Mouse (Mus musculus) hindbrain, embryonic 11.5 days (tissue): ENCODE results near the gene Miip. TPM values are rescaled to one million over a fixed set of nuclear protein-coding genes. Genes with fewer than 3 reads are reported as not detected.
A peak's percentile ranks its signal among the peaks of the same experiment; 100 is the strongest.

ENCODE experiments used
- ATAC-seq: fragments of 200-750 bp; cut with Nextera tagmentation; 2 replicates; pipeline ENCODE4 v1.8.0; 2017; ENCODE audit warnings: mild to moderate bottlenecking, moderate TSS enrichment, moderate library complexity; ENCODE audit not compliant: low FRiP score
- DNase-seq: peaks from one replicate; pipeline ENCODE4 v3.0.0-alpha.2; 2015; ENCODE audit warnings: low spot score
- H3K27ac ChIP-seq: fragments of 300-500 bp; sonication (generic); 2 replicates; pipeline ENCODE4 v1.5.1; 2014; ENCODE audit warnings: mild to moderate bottlenecking, low read depth, low read length
- H3K27me3 ChIP-seq: fragments of 300-500 bp; sonication (generic); 2 replicates; pipeline ENCODE4 v1.6.1; 2014; ENCODE audit warnings: mild to moderate bottlenecking, low read length, moderate library complexity, mixed read lengths; ENCODE audit not compliant: control insufficient read depth, insufficient read depth
- H3K36me3 ChIP-seq: fragments of 300-500 bp; sonication (generic); 2 replicates; pipeline ENCODE4 v1.6.1; 2014; ENCODE audit warnings: mild to moderate bottlenecking, low read length, moderate library complexity, mixed read lengths; ENCODE audit not compliant: control insufficient read depth, insufficient read depth
- H3K4me1 ChIP-seq: fragments of 300-500 bp; sonication (generic); replicated peaks from 2 replicates; pipeline ENCODE4 v1.6.1; 2014; ENCODE audit warnings: low read length, mixed read lengths; ENCODE audit not compliant: control insufficient read depth, insufficient read depth
- H3K4me2 ChIP-seq: fragments of 300-500 bp; sonication (generic); replicated peaks from 2 replicates; pipeline ENCODE4 v1.6.1; 2014; ENCODE audit warnings: mild to moderate bottlenecking, low read depth, low read length
- H3K4me3 ChIP-seq: fragments of 300-500 bp; sonication (generic); 2 replicates; pipeline ENCODE4 v1.5.1; 2014; ENCODE audit warnings: low read depth, low read length
- H3K9ac ChIP-seq: fragments of 300-500 bp; sonication (generic); 2 replicates; pipeline ENCODE4 v1.6.1; 2014; ENCODE audit warnings: low read depth, low read length
- H3K9me3 ChIP-seq: fragments of 300-500 bp; sonication (generic); 2 replicates; pipeline ENCODE4 v1.6.1; 2016; ENCODE audit warnings: low read length; ENCODE audit not compliant: control insufficient read depth
- WGBS: fragments of 180-500 bp; shearing (Covaris S2); extraction: QIAGEN DNeasy Blood & Tissue Kit; methylation state at CpG from one replicate; pipeline ENCODE4 v1.1.7; 2014; 5-methylcytosine and 5-hydroxymethylcytosine counted together
- polyA plus RNA-seq: library from polyadenylated mRNA; unstranded; fragments of >200 nt; fragmentation: Nextera tagmentation; extraction: Ambion mirVana; gene quantifications from 2 replicates; pipeline ENCODE4 v1.2.1, GENCODE M21; 2014

Miip gene
- 32.9 and 36.7 TPM in 2 replicates for polyA plus RNA-seq

GRCm38 (mm10) chr4:147868450-147869031 is at the start of gene Miip, which contains the start of gene Fv1:
Gene Miip, minus strand, starts transcription at chr4:147868816.
Gene Fv1, plus strand, starts transcription at chr4:147868979.
- H3K9ac ChIP-seq: peak within 1 kb of the TSS; percentile 71
- peaks cover 8% of the 10 kb centered on the region for H3K36me3 ChIP-seq
- peak within 1 kb of the TSS; percentile 63 for H3K27ac ChIP-seq
- DNase-seq (peak; percentile 94), ATAC-seq (peak; percentile 99)
- WGBS: under 1% methylated on average over 30 of the region's 30 CpGs
- H3K4me1 ChIP-seq: peaks cover 7% of the 10 kb centered on the region
- no peaks in the 10 kb centered on the region for H3K27me3 ChIP-seq
- H3K9me3 ChIP-seq: no peaks in the 10 kb centered on the region
- peak within 1 kb of the TSS; percentile 73 for H3K4me2 ChIP-seq
- peak within 1 kb of the TSS; percentile 89 for H3K4me3 ChIP-seq

GRCm38 (mm10) chr4:147909486-147909885 is 40.9 kb upstream of the Miip start:
- WGBS: 91% methylated on average over 5 of the region's 5 CpGs
- H3K9me3 ChIP-seq: no peaks in the 10 kb centered on the region
- no peaks in the 10 kb centered on the region for H3K4me1 ChIP-seq
- H3K4me3 ChIP-seq: no peak overlapping the region
- no peaks in the 10 kb centered on the region for H3K27me3 ChIP-seq
- DNase-seq (no peak), ATAC-seq (no peak)
- no peak overlapping the region for H3K4me2 ChIP-seq
- no peaks in the 10 kb centered on the region for H3K36me3 ChIP-seq
- no peak overlapping the region for H3K27ac ChIP-seq
- H3K9ac ChIP-seq: no peak overlapping the region

DNA sequence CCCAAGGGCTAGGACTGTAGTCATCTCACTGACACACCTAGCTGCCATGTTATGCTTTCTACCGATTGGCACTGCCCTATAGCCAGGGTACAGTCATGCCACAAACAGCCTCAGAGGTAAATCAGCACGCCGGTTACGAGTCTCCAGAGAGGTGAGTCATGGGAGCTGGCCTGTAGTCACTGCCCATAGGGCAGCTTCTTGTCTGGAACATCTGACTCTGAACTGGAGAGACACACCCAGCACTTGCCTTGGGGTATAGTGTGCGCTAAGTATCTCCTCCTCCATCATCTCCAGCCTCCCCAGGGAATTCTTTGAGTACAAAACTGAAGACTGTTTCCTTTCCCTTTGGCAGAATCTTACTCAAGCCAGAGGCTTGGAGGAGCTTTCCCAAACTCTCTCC is 37.6 kb upstream of the Miip start:
- Histone ChIP-seq H3K9ac (no peak overlapping the region), H3K27ac (no peak overlapping the region), H3K4me2 (no peak overlapping the region), H3K9me3 (no peaks in the 10 kb centered on the region), H3K36me3 (no peaks in the 10 kb centered on the region), H3K4me3 (no peak overlapping the region), H3K4me1 (peaks cover 3% of the 10 kb centered on the region; the same call in 1 of the 2 replicates), H3K27me3 (no peaks in the 10 kb centered on the region)
- DNase-seq: no peak
- 85% methylated on average over 5 of the region's 5 CpGs for WGBS
- ATAC-seq: no peak

- DNase-seq (no peak), ATAC-seq (peak; percentile 36; the same call in 1 of the 2 replicates)
- H3K4me3 ChIP-seq: peak overlapping the region; percentile 81
- peaks cover 3% of the 10 kb centered on the region; the same call in 1 of the 2 replicates for H3K4me1 ChIP-seq
- WGBS: under 1% methylated on average over 8 of the region's 8 CpGs
- peak overlapping the region; percentile 89 for H3K9ac ChIP-seq
- no peak overlapping the region for H3K27ac ChIP-seq
- H3K9me3 ChIP-seq: no peaks in the 10 kb centered on the region
- H3K27me3 ChIP-seq: no peaks in the 10 kb centered on the region
- H3K4me2 ChIP-seq: peak overlapping the region; percentile 38
- no peaks in the 10 kb centered on the region for H3K36me3 ChIP-seq
These were observed 36.6 kb upstream of the Miip start for GRCm38 (mm10) chr4:147905090-147905659.

DNA sequence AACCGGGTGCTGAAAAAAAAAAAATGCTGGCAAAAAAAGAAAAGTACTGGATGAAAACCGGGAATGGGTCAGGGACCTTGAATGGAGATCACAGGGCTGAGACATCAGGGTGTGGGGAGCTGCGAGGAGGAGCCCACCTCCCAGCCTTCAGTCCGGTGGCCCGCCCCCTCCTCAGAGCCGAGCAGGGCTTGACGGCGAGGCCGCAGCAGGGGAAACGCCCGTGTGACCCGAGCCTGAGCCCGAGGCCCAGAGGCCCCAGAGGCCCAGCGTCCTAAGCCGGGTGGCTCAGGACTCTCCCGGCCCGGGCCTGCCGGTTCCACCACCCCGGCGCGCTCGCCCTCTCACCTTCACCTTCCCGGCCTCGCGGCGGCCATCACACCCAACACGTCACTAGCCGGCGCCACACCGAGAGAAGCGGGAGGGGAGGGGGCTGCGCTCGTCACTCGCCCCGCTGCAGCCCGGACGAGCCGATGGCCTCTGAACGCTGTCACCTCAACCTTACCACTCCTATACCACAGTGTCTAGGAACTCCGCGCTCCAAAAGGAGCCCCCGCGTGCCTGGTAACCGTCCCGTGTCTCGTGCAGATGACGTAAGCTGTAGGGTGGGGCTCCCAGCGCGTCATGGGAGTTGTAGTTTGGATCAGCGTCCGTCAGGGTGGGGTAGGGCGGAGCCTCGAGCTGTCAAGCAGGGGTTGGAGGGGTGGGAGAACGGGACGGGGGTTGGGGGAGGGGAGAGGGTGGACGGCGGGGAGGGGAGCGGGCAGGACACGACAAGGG is 35.9 kb upstream of the Miip start, which contains the start of gene Mfn2:
Gene Mfn2 (minus strand): TSS at position 392 of the 777 bp plus-strand sequence.
- peak within 1 kb of the TSS; percentile 79 for H3K27ac ChIP-seq
- no peaks in the 10 kb centered on the region for H3K27me3 ChIP-seq
- H3K4me2 ChIP-seq: peak within 1 kb of the TSS; percentile 60
- under 1% methylated on average over 52 of the region's 59 CpGs for WGBS
- ATAC-seq (peak; percentile 97), DNase-seq (peak; percentile 93)
- H3K4me3 ChIP-seq: peak within 1 kb of the TSS; percentile 81
- H3K9me3 ChIP-seq: no peaks in the 10 kb centered on the region
- H3K9ac ChIP-seq: peak within 1 kb of the TSS; percentile 89
- H3K36me3 ChIP-seq: 0 out of 2 replicates have a peak, but pooled peaks cover 3% of the 10 kb centered on the region
- H3K4me1 ChIP-seq: peaks cover 3% of the 10 kb centered on the region; the same call in 1 of the 2 replicates

DNA sequence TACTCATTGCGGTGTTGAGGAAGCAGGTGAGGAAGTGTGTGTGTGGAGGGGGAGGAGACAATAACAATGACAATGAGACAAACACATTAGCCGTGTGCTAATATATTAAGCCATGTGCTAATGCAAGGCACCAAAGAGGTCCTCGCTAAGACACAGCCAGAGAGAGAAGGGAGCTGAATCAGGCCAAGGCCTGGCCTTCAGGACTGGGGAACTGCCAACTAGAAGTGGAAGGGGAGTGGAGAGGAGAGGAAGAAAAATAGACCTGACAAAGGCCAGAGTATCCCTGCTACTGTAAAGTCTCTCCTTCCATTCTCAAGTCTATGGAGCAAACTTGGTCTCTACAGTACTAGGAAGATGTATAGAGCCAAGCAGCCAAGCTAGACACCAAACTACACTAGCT is 35.0 kb upstream of the Miip start:
- H3K4me3 ChIP-seq: peak overlapping the region; percentile 81
- H3K27me3 ChIP-seq: no peaks in the 10 kb centered on the region
- 0 out of 2 replicates have a peak, but pooled peaks cover 3% of the 10 kb centered on the region for H3K36me3 ChIP-seq
- 80% methylated on average over 3 of the region's 3 CpGs for WGBS
- ATAC-seq: no peak
- H3K9ac ChIP-seq: peak overlapping the region; percentile 89
- no peak for DNase-seq
- H3K9me3 ChIP-seq: no peaks in the 10 kb centered on the region
- no peak overlapping the region for H3K27ac ChIP-seq
- H3K4me1 ChIP-seq: peaks cover 3% of the 10 kb centered on the region; the same call in 1 of the 2 replicates
- peak overlapping the region; percentile 60 for H3K4me2 ChIP-seq

- no peak overlapping the region for H3K4me2 ChIP-seq
- H3K27ac ChIP-seq: no peak overlapping the region
- H3K4me1 ChIP-seq: peaks cover 3% of the 10 kb centered on the region; the same call in 1 of the 2 replicates
- peaks cover 3% of the 10 kb centered on the region; the same call in 1 of the 2 replicates for H3K36me3 ChIP-seq
- no peaks in the 10 kb centered on the region for H3K27me3 ChIP-seq
- no peaks in the 10 kb centered on the region for H3K9me3 ChIP-seq
- DNase-seq (no peak), ATAC-seq (no peak)
- H3K9ac ChIP-seq: no peak overlapping the region
- no peak overlapping the region for H3K4me3 ChIP-seq
- 86% methylated on average over 12 of the region's 12 CpGs for WGBS
These were observed 34.4 kb upstream of the Miip start for GRCm38 (mm10) chr4:147902906-147903500.

- Histone ChIP-seq H3K9ac (no peak overlapping the region), H3K4me1 (peaks cover 3% of the 10 kb centered on the region; the same call in 1 of the 2 replicates), H3K27me3 (no peaks in the 10 kb centered on the region), H3K4me3 (no peak overlapping the region), H3K27ac (no peak overlapping the region), H3K36me3 (peaks cover 10% of the 10 kb centered on the region; the same call in 1 of the 2 replicates), H3K9me3 (no peaks in the 10 kb centered on the region), H3K4me2 (no peak overlapping the region)
- DNase-seq: no peak
- no peak for ATAC-seq
- 93% methylated on average over 7 of the region's 7 CpGs for WGBS
These were observed 31.8 kb upstream of the Miip start for GRCm38 (mm10) chr4:147900452-147900851.
